Mouse (Mus musculus): Measurements from ENCODE around the gene Fancc.

- TF ChIP-seq CTCF (IDR thresholded peaks at IDR 0.05; ENCODE audit: control insufficient read depth, insufficient read depth, insufficient replicate concordance, low read depth, low read length) (no peak), POLR2A (IDR thresholded peaks at IDR 0.05; ENCODE audit: control insufficient read depth, low read depth, low read length) (no peak)
Measured at GRCm38 (mm10) chr13:63236159-63236893, 260.8 kb downstream of the Fancc start.

Measured in testis, adult 2 months (tissue).